Mouse (Mus musculus) right cerebral cortex, adult 2 months (tissue): ENCODE results near the gene Zc3h18.
A peak's percentile ranks its signal among the peaks of the same experiment; 100 is the strongest.

Experiments
- DNase-seq, 2 experiments: peaks; one replicate each; pipeline ENCODE4 v3.0.0; 2021 to 2022; ENCODE audit warnings: low spot score in 2 of 2

The Zc3h18 gene

GRCm38 (mm10) chr8:122393717-122394116 is 17.3 kb downstream of the Zc3h18 start:
- no peak for DNase-seq

- no peak for DNase-seq
These were observed 18.9 kb downstream of the Zc3h18 start for GRCm38 (mm10) chr8:122395291-122395690.

DNA sequence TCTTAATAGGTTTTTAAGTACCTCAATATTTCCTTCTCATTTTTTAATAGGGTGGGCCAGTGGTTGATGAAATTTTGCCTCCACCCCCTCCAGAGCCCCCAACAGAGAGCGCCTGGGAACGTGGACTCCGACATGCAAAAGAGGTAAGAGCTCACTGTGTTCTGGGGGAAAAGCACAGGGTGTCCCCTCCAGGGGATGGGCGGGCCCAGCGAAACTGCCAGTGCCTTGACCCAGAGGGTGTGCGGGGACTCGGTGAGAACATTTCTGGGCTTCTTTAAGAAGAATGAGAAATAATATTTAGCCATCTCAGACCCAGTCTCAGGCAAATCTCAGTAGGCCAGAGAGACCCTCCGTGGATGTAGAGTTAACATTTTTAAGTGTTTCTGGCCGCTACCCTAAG is 21.8 kb downstream of the Zc3h18 start:
- DNase-seq: no peak

DNA sequence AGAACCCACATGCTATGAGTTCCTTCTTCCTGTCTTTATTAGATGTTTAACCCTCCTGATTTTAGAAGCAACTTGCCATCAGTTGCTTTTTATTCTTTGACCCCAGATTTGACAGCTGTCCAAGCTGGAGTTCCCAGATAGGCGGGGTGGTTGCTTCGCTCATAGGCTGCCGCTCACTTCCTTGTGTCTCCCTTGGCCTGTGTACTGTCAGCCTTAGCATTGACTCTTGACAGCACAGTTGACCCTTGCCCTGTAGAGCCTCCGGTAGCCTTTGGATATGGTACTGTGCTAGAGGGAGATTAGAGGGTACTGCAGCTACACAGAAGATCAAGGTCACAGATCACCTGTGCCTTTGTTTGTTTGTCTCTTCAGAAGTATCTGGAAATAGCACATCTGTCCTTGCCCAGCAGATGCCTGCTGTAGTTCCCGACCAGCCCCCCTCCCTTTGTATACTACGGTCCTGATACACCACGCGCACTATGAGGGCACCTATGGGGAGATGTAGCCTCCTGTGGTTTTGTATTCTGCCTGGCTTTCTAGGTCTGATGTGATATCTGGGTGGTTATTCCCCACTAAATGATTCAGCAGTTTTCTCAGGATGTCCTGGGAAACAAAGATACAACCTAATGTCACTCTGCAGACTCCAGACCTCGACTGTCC is 28.9 kb downstream of the Zc3h18 start:
- no peak for DNase-seq

GRCm38 (mm10) chr8:122407678-122408077 is 31.3 kb downstream of the Zc3h18 start:
- DNase-seq: no peak

DNA sequence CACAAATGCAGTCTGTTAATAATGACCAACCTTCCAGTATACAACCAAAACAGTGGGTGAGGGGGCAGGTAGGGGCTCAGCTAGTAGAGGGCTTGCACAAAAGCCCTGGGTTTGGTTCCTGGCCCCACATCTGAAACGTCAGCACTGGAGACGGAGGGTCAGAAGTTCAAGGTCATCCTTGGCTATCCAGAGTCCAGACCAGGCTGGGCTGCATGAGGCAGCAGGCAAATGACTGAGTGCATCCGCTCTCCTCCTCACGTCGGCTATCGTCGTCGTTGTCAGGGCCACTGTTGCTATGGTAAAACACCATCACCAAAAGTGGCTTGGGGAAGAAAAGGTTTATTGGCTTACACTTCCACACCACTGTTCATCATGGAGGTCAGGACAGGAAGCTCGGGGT is 37.9 kb downstream of the Zc3h18 start:
- DNase-seq: no peak

DNA sequence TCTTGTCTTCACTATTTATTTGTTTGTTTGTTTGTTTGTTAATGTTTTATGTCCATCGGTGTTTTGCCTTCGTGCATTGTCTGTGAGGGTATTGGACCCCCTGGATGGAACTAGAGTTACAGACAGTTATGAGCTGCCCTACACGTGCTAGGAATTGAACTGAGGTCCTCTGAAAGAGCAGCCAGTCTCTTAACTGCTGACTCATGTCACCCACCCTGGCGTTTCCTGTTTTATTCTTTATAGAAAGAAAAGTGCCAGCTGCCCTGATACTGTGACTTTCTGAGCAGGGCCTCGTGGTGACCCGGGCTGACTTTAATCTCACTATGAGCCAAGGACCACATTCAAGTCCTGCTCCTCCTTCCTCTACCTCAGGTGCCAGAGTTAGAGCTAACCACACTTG is 39.1 kb downstream of the Zc3h18 start:
- DNase-seq: no peak

DNA sequence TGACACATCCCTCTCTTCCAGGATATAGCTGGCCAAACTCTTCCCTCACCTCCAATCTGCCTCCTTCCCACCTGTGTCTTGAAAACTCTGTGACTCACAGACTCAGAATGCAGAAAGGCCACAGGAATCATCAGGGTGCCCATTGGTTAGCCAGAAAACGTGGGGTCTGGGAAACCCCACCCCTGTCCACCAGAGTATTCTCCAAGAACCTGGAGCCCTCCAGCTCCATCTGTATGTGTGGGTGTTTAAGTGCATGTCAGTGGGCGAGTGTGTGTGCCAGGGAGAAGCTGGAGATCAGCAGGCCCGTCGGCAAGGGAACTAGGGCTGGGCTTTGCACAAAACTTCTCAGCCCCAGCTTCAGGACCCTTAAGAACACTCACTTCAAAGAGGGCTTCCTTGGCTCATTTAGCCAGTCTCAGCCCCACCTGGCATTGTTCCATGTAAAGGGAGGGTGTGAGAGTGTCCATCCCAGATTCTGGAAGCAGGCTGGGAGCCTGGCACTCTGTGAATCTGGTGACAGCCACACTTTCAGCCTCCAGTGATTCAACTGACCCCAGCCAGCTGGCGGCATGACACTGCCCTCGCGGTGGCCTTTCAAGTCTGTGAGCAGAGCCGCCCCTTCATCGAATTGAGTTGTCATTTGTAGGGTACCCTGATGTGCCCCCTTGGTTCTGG is 43.6 kb downstream of the Zc3h18 start:
- DNase-seq: peak; percentile 65 to 66

DNA sequence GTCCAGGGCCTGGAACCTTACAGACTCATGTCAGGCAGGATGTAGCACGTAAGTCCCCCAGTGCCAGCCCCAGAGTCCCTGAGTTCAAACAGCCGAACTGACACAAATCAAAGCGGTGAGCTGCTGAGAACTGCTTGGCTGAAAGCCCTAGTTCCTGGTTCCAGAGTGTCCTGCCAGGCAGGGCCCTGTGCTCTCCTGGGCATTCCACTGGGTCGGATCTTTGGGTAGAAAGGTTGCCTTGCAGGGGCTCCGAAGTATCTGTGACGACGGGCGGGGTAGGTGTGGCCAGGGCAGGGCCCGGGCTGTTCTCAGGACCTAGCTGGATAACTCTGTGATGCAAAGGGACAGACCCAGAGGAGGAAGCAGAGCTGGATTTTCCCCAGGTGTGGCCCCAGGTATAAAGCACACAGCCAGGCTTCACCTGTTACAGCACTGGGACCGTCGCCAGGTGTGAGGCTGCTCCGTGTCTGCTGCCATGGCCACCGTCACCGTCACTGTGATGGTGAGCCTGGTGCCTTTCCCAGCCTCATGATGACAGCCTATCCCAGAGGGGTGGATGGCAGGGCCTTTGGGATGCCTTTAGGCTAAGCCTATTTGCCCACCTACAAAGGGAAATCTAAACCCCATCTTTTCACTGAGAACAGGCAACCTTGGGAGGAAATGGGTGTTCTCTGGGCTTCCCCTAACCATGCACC is 45.1 kb downstream of the Zc3h18 start, which contains the start of gene Il17c:
Gene Il17c (plus strand): TSS at position 645 of the 695 bp plus-strand sequence.
- no peak for DNase-seq

GRCm38 (mm10) chr8:122423217-122423616 is 46.8 kb downstream of the Zc3h18 start:
- no peak for DNase-seq

DNA sequence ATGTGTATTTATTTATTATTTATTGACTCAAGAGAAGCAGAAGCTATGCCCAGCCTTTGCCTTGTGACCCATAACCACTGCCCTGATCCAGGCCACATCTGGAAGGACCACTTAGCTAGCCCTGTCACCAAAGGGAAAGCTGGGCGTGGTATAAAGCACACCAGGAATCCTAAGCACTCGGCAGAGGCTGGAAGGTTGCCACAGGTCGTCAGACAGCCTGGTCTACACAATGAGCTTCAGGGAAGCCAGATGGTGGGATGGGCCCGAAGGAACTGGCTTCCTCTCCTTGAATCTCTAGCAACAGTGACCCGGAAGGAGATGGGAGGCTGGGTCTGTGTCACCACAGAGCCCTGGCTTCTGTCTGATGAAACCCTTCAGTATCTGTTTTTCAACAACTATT is 47.2 kb downstream of the Zc3h18 start:
- DNase-seq: no peak

DNA sequence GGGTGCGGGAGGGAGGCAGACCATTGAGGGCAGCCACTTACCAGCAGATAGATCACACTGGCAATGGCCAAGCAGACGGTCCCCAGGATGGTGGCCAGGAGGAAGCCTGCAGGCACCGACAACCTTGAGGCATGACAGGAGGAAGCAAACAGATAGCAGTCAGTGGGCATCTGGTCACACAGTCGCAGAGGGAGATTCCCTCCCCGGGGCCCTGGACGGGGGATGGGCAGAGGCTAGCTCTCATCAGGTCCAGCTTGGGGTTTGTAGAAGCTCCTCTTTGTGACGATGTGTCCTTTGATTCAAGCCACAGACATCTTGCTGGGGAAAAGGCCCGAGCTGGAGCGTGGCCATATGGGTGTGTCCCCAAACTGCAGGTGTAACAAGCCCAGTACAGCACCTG is 49.7 kb downstream of the Zc3h18 start:
- DNase-seq: no peak

DNA sequence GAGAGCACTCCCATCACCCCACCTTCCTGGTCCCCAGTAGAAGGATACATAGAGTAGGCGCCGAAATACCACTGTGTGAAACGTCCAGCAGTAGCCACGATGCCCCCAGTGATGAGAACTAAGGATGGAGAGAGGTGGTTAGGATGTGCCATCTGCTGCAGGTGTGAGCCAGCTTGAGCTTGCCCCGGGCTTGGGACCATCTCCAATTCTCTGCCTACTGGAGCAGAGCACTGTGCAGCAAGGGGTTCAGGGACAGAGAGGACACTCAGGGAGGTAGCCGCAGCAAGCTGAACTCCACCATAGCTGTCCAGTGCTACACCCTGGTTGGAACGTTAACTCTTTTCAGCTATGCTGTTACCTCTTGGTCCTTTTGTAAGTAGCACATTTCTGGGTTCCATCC is 51.2 kb downstream of the Zc3h18 start:
- DNase-seq: no peak

DNA sequence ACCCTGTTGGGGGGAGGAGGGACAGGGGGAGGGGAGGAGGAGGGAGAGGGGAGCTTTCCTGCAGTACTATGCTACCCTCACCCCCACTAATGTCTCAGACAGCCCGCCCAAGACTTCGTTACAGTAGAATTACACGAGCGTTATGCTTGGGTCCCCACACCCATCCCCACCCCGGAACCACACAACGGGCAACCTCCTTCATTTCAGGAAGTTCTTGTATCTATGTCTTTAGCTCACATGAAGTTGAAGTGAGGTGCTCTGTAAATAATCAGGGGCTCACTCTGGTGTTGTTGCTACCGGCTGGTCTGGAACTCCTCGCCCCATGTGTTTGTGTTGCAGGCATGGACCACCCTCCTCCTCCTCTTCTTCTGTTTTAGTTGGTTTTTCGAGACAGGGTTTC is 51.8 kb downstream of the Zc3h18 start:
- no peak for DNase-seq

GRCm38 (mm10) chr8:122430058-122430636 is 53.7 kb downstream of the Zc3h18 start:
- no peak for DNase-seq

DNA sequence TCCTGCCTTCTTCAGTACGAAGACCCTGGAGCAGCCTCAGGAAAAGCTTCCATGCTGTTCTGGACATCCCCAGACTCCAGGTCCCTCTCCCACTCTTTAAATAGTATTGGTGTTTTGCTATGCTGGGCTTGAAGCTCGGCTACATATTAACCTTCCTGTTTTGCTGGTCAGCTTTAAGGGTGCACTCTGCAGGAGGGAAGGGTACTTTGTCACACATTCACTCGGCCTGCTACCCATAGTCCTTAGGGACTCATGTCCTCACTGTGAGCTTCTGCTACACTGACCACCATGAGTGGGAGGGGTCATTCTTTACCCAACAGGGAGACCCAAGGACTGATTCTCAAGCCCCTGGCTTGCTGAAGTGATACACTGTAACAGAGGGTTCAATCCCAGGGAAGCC is 54.2 kb downstream of the Zc3h18 start:
- no peak for DNase-seq

DNA sequence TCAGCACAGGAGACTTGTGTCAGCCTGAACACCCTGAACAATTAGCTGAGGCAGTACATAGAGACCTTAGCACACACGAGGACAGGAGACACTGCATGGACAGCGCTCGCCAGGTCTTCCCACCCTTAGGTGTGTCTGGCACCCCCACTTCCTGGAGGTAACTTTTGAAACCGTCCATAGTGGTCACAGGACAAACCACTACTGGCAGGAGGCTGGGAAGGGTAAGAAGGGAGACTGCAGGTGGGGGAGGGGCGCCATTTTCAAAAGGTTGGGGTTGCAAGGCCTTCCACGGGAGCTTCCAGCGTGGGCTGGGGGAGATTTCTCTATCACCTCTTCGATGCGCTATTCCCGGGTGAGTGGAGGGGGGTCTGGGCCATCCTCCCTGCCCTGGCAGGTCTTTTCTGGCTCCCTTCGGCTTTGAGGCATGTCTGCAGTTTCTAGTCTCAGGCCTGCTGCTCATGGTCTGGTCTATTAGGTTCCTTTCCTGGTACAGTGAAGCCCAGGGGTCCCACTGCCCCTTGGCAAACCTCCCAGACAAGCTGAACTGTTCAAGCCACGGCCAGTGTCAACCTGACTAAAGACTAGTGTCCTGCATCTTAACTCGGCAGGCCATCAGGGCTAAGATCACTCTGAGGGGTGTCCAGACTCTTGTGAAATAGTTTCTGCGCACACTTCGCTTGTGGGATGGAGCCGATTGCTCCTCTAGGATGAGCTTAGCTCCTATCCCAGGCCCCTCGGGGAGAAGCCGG is 55.5 kb downstream of the Zc3h18 start:
- DNase-seq: no peak

DNA sequence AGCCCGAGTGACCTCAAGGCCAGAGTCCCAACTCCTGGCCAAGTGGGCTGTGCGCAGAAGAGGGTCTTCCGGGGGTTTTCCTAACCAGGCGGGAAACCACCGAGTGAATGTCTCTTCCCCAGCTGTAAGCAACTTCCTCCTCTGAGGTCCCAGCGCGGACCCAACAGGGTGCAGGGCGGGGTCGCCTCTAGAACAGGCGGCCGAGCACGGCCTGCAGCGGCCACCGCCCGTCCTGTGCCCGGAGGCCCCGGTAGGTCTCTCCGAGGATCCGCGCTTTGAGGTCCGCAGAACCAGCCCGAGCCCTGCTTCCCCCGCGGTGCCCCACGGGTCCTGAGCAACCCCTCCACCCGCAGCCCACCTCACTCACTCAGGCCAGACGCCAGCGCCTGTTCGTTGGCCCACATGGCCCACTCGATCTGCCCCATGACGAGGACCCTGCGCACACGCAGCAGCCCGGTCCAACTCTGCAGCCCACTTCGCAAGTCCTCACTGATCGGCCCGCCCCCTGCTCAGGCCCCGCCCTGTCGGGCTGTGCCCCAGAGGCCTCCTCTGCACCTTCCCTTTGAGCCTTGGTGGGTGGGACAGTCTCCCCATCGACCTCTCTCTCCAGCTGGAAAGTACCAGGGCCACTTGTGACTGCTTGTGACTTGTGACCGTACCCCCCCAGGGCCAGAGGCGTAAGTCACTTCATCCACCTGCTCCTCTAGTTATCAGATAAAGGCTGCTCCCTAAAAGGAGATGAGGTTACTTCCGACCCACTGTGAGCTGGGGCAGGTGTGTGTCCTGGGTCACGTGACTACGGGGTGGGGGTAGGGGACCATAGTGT is 56.2 kb downstream of the Zc3h18 start, which contains the start of gene Cyba:
Gene Cyba (minus strand): TSS at position 488 of the 826 bp plus-strand sequence.
- no peak for DNase-seq

DNA sequence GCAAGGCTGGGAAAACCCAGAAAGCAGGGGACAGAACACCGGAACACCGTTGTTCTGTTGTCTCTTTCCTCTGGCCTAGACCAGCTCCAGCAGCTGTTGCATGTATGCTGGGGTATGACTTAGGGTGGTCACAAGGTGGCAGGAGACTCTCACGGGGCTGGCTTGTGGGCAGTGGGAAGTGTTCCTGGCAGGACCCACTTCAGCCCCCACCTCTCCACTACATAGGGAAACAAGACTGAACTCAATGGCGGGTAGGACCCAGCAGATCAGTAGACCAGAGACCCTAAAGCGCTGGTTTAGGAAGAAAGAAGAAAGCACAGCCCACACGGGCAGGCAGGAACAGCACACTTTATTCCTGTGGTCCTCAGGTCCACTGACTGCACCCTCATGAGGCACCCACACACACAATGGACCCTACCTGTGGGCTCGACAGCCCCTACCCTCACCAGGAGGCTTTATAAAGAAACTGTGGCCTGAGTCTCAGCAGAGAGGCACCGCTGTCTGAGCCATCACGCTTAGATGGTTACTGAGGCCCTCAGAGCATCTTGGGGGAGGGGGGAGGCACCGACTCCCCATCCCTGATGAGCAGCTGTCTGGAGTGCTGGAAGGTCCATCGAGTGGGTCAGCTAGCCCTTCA is 57.0 kb downstream of the Zc3h18 start:
- no peak for DNase-seq

GRCm38 (mm10) chr8:122435375-122435774 is 59.0 kb downstream of the Zc3h18 start:
- DNase-seq: no peak
